Mouse (Mus musculus) forebrain, embryonic 10.5 days (tissue): ENCODE measurements around the gene Olfr891. TPM values are rescaled to one million over a fixed set of nuclear protein-coding genes. Genes with fewer than 3 reads are reported as not detected.
"Not testable (repeated sequence)": the region's sequence is repeated elsewhere in the genome, so short reads cannot be mapped to it uniquely, and the experiment has no call there.

ENCODE experiments used
- DNase-seq: peaks from one replicate; pipeline ENCODE4 v3.0.0-alpha.2; 2017; ENCODE audit warnings: low spot score; ENCODE audit errors: extremely low spot score
- H3K27ac ChIP-seq: fragments of 300-500 bp; sonication (generic); 2 replicates; pipeline ENCODE4 v1.5.1; 2016; ENCODE audit warnings: mild to moderate bottlenecking
- H3K27me3 ChIP-seq: fragments of 300-500 bp; sonication (generic); 2 replicates; pipeline ENCODE4 v1.6.1; 2016; ENCODE audit warnings: mild to moderate bottlenecking; ENCODE audit not compliant: poor library complexity, severe bottlenecking
- H3K36me3 ChIP-seq: fragments of 300-500 bp; sonication (generic); replicated peaks from 2 replicates; pipeline ENCODE4 v1.6.1; 2016; ENCODE audit warnings: mild to moderate bottlenecking, moderate library complexity
- H3K4me1 ChIP-seq: fragments of 300-500 bp; sonication (generic); 2 replicates; pipeline ENCODE4 v1.6.1; 2016
- H3K4me3 ChIP-seq: fragments of 300-500 bp; sonication (generic); 2 replicates; pipeline ENCODE4 v1.5.1; 2016; ENCODE audit warnings: mild to moderate bottlenecking, moderate library complexity
- H3K9me3 ChIP-seq: fragments of 300-500 bp; sonication (generic); 2 replicates; pipeline ENCODE4 v1.6.1; 2016; ENCODE audit warnings: mild to moderate bottlenecking, moderate library complexity
- WGBS: fragments of 180-500 bp; shearing (Covaris S2); methylation state at CpG from one replicate; pipeline ENCODE4 v1.1.7; 2016; 5-methylcytosine and 5-hydroxymethylcytosine counted together
- polyA plus RNA-seq: library from polyadenylated mRNA; unstranded; fragments of >200 nt; fragmentation: Nextera tagmentation; extraction: Ambion mirVana; gene quantifications from 2 replicates; pipeline ENCODE4 v1.2.1, GENCODE M21; 2016

The Olfr891 gene
- not detected in 2 replicates for polyA plus RNA-seq

GRCm38 (mm10) chr9:38180721-38181120 is at the start of gene Olfr891:
Gene Olfr891, minus strand, starts transcription at chr9:38180821.
- H3K9me3 ChIP-seq: peaks cover 13% of the 10 kb centered on the region
- no peaks in the 10 kb centered on the region for H3K27me3 ChIP-seq
- 89% methylated on average over 1 of the region's 1 CpGs for WGBS

GRCm38 (mm10) chr9:38217755-38218154 is 37.1 kb upstream of the Olfr891 start, which contains the start of gene Olfr894:
Gene Olfr894, plus strand, starts transcription at chr9:38218055.
- Histone ChIP-seq H3K4me1 (no peaks in the 10 kb centered on the region), H3K4me3 (no peak within 1 kb of the TSS)
- no peak for DNase-seq

More at GRCm38 (mm10) chr9:38180721-38181120, at the start of gene Olfr891:
- Histone ChIP-seq H3K4me3 (no peak within 1 kb of the TSS), H3K36me3 (no peaks in the 10 kb centered on the region), H3K27ac (no peak within 1 kb of the TSS), H3K4me1 (no peaks in the 10 kb centered on the region)
- no peak for DNase-seq

GRCm38 (mm10) chr9:38208065-38208464 is 27.4 kb upstream of the Olfr891 start, which contains the start of gene Olfr893:
Gene Olfr893, plus strand, starts transcription at chr9:38208365.
- 93% methylated on average over 3 of the region's 3 CpGs for WGBS
- Histone ChIP-seq H3K27me3 (no peaks in the 10 kb centered on the region), H3K4me3 (no peak within 1 kb of the TSS), H3K9me3 (no peaks in the 10 kb centered on the region; the same call in 1 of the 2 replicates), H3K27ac (no peak within 1 kb of the TSS), H3K36me3 (no peaks in the 10 kb centered on the region), H3K4me1 (no peaks in the 10 kb centered on the region)
- DNase-seq: no peak

More at GRCm38 (mm10) chr9:38217755-38218154, 37.1 kb upstream of the Olfr891 start, which contains the start of gene Olfr894:
- Histone ChIP-seq H3K9me3 (no peaks in the 10 kb centered on the region), H3K27me3 (no peaks in the 10 kb centered on the region), H3K36me3 (no peaks in the 10 kb centered on the region), H3K27ac (no peak within 1 kb of the TSS)

GRCm38 (mm10) chr9:38168341-38168740 is 12.3 kb downstream of the Olfr891 start:
- not testable (repeated sequence) for H3K4me1 ChIP-seq, H3K27me3 ChIP-seq, H3K27ac ChIP-seq, H3K9me3 ChIP-seq, H3K36me3 ChIP-seq, H3K4me3 ChIP-seq, DNase-seq
- WGBS: 56% methylated on average over 2 of the region's 2 CpGs

- DNase-seq: no peak
- Histone ChIP-seq H3K4me1 (no peaks in the 10 kb centered on the region), H3K4me3 (no peak within 1 kb of the TSS), H3K36me3 (no peaks in the 10 kb centered on the region), H3K27ac (no peak within 1 kb of the TSS), H3K9me3 (no peaks in the 10 kb centered on the region), H3K27me3 (no peaks in the 10 kb centered on the region)
Measured at GRCm38 (mm10) chr9:38142217-38142616, 38.4 kb downstream of the Olfr891 start, which contains the start of gene Olfr890. Gene Olfr890, plus strand, starts transcription at chr9:38142517.

Other genes with a start within 250 kb of the Olfr891 start
- gene Olfr881, start 189.0 kb downstream of the Olfr891 start, polyA plus RNA-seq: not detected in 2 replicates
- gene Olfr883, start 155.0 kb downstream of the Olfr891 start, polyA plus RNA-seq: not detected in 2 replicates
- not detected in 2 replicates for gene Olfr884, start 134.3 kb downstream of the Olfr891 start, polyA plus RNA-seq
- gene Olfr885, start 119.5 kb downstream of the Olfr891 start, polyA plus RNA-seq: not detected in 2 replicates
- not detected in 2 replicates for gene Olfr887, start 96.7 kb downstream of the Olfr891 start, polyA plus RNA-seq
- not detected in 2 replicates for gene Olfr888, start 72.7 kb downstream of the Olfr891 start, polyA plus RNA-seq
- 0.16 and 0.19 TPM in 2 replicates for gene Olfr889, start 65.6 kb downstream of the Olfr891 start, polyA plus RNA-seq
- gene Olfr890, start 38.3 kb downstream of the Olfr891 start, polyA plus RNA-seq: not detected in 2 replicates
- gene Olfr893, start 27.5 kb upstream of the Olfr891 start, polyA plus RNA-seq: not detected in 2 replicates
- gene Olfr894, start 37.2 kb upstream of the Olfr891 start, polyA plus RNA-seq: not detected in 2 replicates
- gene Olfr143, start 72.0 kb upstream of the Olfr891 start, polyA plus RNA-seq: not detected in 2 replicates
- gene Olfr895, start 87.0 kb upstream of the Olfr891 start, polyA plus RNA-seq: not detected in 2 replicates
- not detected in 2 replicates for gene Olfr896-ps1, start 110.3 kb upstream of the Olfr891 start, polyA plus RNA-seq
- gene Olfr25, start 148.2 kb upstream of the Olfr891 start, polyA plus RNA-seq: not detected in 2 replicates
- not detected in 2 replicates for gene Olfr898, start 167.6 kb upstream of the Olfr891 start, polyA plus RNA-seq
- not detected in 2 replicates for gene Olfr250, start 186.1 kb upstream of the Olfr891 start, polyA plus RNA-seq
- gene Olfr251, start 196.3 kb upstream of the Olfr891 start, polyA plus RNA-seq: not detected in 2 replicates
- not detected in 2 replicates for gene Olfr147, start 220.9 kb upstream of the Olfr891 start, polyA plus RNA-seq
- not detected in 2 replicates for gene Olfr901, start 248.6 kb upstream of the Olfr891 start, polyA plus RNA-seq